Mouse (Mus musculus) bone marrow, adult 2 months (tissue): ENCODE data around the gene Prps2.

Experiments used
- CTCF ChIP-seq: fragments of 200-500 bp; IDR thresholded peaks from 2 replicates; pipeline ENCODE4 v1.5.1; 2011; ENCODE audit warnings: low read length, control low read depth; ENCODE audit not compliant: control insufficient read depth, insufficient read depth
- POLR2A ChIP-seq: fragments of 200-500 bp; IDR thresholded peaks from 2 replicates; pipeline ENCODE4 v1.6.1; 2011; ENCODE audit warnings: low read depth, mild to moderate bottlenecking, control low read depth, low read length, borderline replicate concordance; ENCODE audit not compliant: control insufficient read depth

DNA sequence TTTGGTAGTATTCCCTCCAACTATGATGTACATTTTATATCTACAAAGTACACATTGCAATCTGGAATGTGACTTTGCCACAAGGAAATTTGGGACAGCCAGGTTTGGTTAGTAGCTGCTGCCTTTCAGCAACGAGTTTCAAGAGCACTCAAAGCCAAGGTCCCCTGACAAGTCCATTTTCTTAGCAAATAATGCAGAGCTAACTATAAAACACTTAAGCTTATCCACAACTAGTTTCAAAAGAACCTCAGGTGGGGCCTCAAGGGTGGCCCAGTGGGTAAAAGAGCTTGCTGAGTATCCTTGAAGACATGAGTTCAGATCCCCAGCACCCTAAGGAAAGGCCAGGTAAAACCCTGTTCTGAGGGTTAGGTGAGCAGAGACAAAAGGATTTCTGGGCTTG, 4.1 kb upstream of the Prps2 start:
- TF ChIP-seq CTCF: no peak
- TF ChIP-seq POLR2A: no peak
